Mouse (Mus musculus) lung, postnatal 0 days (tissue): ENCODE results near the gene Nanos2. TPM values are rescaled to one million over a fixed set of nuclear protein-coding genes. Genes with fewer than 3 reads are reported as not detected.

Experiments
- ATAC-seq: fragments of 200-750 bp; cut with Nextera tagmentation; 2 replicates; pipeline ENCODE4 v1.8.0; 2017; ENCODE audit warnings: moderate library complexity
- DNase-seq: peaks from one replicate; pipeline ENCODE4 v3.0.0-alpha.2; 2016; ENCODE audit warnings: low spot score
- H3K27ac ChIP-seq: fragments of 300-500 bp; sonication (generic); 2 replicates; pipeline ENCODE4 v1.5.1; 2014; ENCODE audit warnings: antibody characterized with exemption, mild to moderate bottlenecking, low read length, mixed read lengths
- H3K27me3 ChIP-seq: fragments of 300-500 bp; sonication (generic); replicated peaks from 2 replicates; pipeline ENCODE4 v1.6.1; 2014; ENCODE audit warnings: low read length, mixed read lengths; ENCODE audit not compliant: insufficient read depth
- H3K36me3 ChIP-seq: fragments of 300-500 bp; sonication (generic); 2 replicates; pipeline ENCODE4 v1.6.1; 2014; ENCODE audit warnings: low read length, mixed read lengths; ENCODE audit not compliant: insufficient read depth
- H3K4me1 ChIP-seq: fragments of 300-500 bp; sonication (generic); 2 replicates; pipeline ENCODE4 v1.6.1; 2014; ENCODE audit warnings: antibody characterized with exemption, low read depth, low read length, mixed read lengths; ENCODE audit not compliant: insufficient read depth
- H3K4me2 ChIP-seq: fragments of 300-500 bp; sonication (generic); replicated peaks from 2 replicates; pipeline ENCODE4 v1.6.1; 2014; ENCODE audit warnings: low read depth, mild to moderate bottlenecking, low read length, moderate library complexity, mixed read lengths
- H3K4me3 ChIP-seq: fragments of 300-500 bp; sonication (generic); 2 replicates; pipeline ENCODE4 v1.5.1; 2014; ENCODE audit warnings: low read depth, low read length
- H3K9ac ChIP-seq: fragments of 300-500 bp; sonication (generic); replicated peaks from 2 replicates; pipeline ENCODE4 v1.6.1; 2014; ENCODE audit warnings: low read depth, mild to moderate bottlenecking
- H3K9me3 ChIP-seq: fragments of 300-500 bp; sonication (generic); 2 replicates; pipeline ENCODE4 v1.6.1; 2016; ENCODE audit warnings: low read length, mixed read lengths
- CTCF ChIP-seq: IDR thresholded peaks from 2 replicates; pipeline ENCODE4 v1.5.1; 2016; ENCODE audit warnings: antibody characterized with exemption, mild to moderate bottlenecking
- EP300 ChIP-seq: IDR thresholded peaks from 2 replicates; pipeline ENCODE4 v1.6.1; 2016; ENCODE audit warnings: antibody characterized with exemption, mild to moderate bottlenecking, control low read depth
- WGBS: fragments of 180-500 bp; shearing (Covaris S2); extraction: QIAGEN DNeasy Blood & Tissue Kit; methylation state at CpG from one replicate; pipeline ENCODE4 v1.1.7; 2014; 5-methylcytosine and 5-hydroxymethylcytosine counted together
- polyA plus RNA-seq: library from polyadenylated mRNA; unstranded; fragments of >200 nt; fragmentation: Nextera tagmentation; extraction: Ambion mirVana; gene quantifications from 2 replicates; pipeline ENCODE4 v1.2.1, GENCODE M21; 2015

Nanos2 gene
- polyA plus RNA-seq, 1 experiment from 2014 or later = not detected

DNA sequence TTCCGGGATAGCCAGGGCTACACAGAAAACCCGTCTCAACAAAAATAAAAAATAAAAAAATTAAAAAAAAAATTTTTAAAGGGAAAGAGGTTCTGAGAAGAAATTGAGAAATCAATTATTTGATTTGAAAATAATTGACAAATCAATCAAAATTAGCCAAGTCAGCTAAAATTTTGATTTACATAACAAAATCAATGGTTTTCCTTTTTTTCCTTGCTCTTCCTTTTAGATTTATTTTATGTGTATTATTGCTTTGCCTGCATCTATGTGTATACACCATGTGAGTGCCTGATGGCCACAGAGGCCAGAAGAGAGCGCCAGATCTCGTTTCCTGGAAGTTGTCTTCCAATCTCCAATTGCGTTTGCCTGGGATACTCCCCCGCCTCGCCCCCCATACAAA is 30.7 kb downstream of the Nanos2 start:
- WGBS = 82% methylated on average over 7 of the region's 7 CpGs
- Histone ChIP-seq H3K36me3 (no peaks in the 10 kb centered on the region), H3K27ac (no peak overlapping the region), H3K9ac (no peak overlapping the region), H3K4me2 (no peak overlapping the region), H3K9me3 (no peaks in the 10 kb centered on the region), H3K27me3 (peaks cover 5% of the 10 kb centered on the region; the same call in 1 of the 2 replicates), H3K4me1 (no peaks in the 10 kb centered on the region), H3K4me3 (no peak overlapping the region)
- no peak for TF ChIP-seq EP300
- no peak for TF ChIP-seq CTCF
- DNase-seq = no peak
- ATAC-seq = no peak

- peak; percentile 42 for DNase-seq
- WGBS = 11% methylated on average over 8 of the region's 8 CpGs
- Histone ChIP-seq H3K9ac (no peak overlapping the region), H3K4me1 (no peaks in the 10 kb centered on the region; the same call in 1 of the 2 replicates), H3K4me3 (no peak overlapping the region), H3K4me2 (peak overlapping the region; percentile 8; the same call in 1 of the 2 replicates), H3K27me3 (peaks cover 15% of the 10 kb centered on the region), H3K36me3 (no peaks in the 10 kb centered on the region), H3K9me3 (no peaks in the 10 kb centered on the region), H3K27ac (no peak overlapping the region)
- no peak for ATAC-seq
- TF ChIP-seq EP300 = no peak
- no peak for TF ChIP-seq CTCF
Observed at GRCm38 (mm10) chr7:19021048-19021447, 33.8 kb downstream of the Nanos2 start.

DNA sequence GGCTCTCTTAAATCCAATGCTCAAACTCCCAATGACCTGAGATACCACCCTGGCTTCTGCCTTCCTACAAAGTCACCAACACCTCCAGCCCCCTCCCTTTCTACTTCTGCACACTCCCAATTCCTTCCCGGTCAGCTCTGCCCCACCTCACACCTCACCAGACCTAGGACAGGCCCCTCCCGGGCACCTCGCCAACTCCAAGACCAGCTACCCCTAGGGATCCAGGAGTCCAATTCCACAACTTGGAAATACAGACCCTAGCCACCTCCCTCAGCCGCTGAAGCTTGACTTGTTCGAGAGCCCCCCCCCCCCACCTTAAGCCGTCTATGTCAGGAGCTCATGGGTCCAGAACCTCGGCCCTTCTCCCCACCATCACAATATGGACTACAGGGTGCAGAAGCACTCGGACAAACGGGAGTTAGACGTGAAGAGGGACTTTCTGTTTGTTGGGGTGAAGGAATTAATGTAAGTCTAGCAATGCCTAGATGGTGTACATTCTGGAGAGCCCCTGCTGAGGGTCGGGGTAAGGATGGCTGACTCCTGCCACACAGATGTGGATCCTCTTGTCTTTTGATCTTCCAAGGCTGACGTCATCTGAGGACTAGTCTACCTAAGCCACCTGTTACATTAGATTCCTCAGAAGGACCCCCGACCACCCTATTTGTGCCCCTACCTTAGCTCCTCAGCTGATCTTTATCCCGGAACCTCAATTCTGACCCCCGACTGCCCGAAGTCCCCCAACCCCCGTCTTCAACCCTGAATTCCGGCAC is 35.2 kb downstream of the Nanos2 start:
- DNase-seq (no peak), ATAC-seq (no peak)
- Histone ChIP-seq H3K9ac (no peak overlapping the region), H3K4me2 (no peak overlapping the region), H3K4me1 (no peaks in the 10 kb centered on the region; the same call in 1 of the 2 replicates), H3K9me3 (no peaks in the 10 kb centered on the region), H3K27ac (no peak overlapping the region), H3K4me3 (no peak overlapping the region), H3K27me3 (peaks cover 15% of the 10 kb centered on the region), H3K36me3 (no peaks in the 10 kb centered on the region)
- no peak for TF ChIP-seq EP300
- TF ChIP-seq CTCF = no peak
- WGBS = 40% methylated on average over 18 of the region's 18 CpGs

- TF ChIP-seq CTCF (peak; percentile 51), EP300 (no peak)
- H3K4me1 ChIP-seq = no peaks in the 10 kb centered on the region; the same call in 1 of the 2 replicates
- H3K9ac ChIP-seq = peak within 1 kb of the TSS; percentile 62
- peak; percentile 61 for DNase-seq
- ATAC-seq = peak; percentile 46
- H3K36me3 ChIP-seq = no peaks in the 10 kb centered on the region
- H3K9me3 ChIP-seq = no peaks in the 10 kb centered on the region
- peak within 1 kb of the TSS; percentile 57; the same call in 1 of the 2 replicates for H3K27ac ChIP-seq
- peaks cover 15% of the 10 kb centered on the region for H3K27me3 ChIP-seq
- peak within 1 kb of the TSS; percentile 88 for H3K4me3 ChIP-seq
- WGBS = 3% methylated on average over 30 of the region's 30 CpGs
- peak within 1 kb of the TSS; percentile 85 for H3K4me2 ChIP-seq
Observed at GRCm38 (mm10) chr7:19023357-19023814, 36.2 kb downstream of the Nanos2 start, which contains the start of gene Foxa3. Gene Foxa3 (minus strand): TSS chr7:19023538.

DNA sequence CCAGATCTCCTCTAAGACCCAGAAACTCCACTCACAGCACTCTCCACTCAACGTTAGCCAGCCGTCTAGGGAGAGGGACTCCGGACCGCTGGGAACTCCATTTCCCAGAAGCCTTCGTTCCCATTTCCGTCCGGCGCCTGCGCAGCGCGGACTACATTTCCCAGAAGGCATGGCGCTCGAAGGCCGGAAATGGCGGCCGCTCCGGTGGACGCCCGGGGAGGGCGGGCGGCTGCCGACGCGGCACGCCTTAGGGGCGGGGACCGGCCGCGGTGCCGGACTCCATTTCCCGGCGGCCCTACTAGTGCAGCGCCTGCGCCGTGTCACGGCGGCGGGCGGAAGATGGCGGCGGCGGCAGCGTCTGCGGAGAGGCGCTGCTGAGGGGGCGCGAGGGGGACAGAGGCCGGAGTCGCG is 36.9 kb downstream of the Nanos2 start, which contains the start of gene Sympk:
Sympk (plus strand) TSS at position 282 of the 411 bp plus-strand sequence.
- no peak for TF ChIP-seq EP300
- TF ChIP-seq CTCF = no peak

DNA sequence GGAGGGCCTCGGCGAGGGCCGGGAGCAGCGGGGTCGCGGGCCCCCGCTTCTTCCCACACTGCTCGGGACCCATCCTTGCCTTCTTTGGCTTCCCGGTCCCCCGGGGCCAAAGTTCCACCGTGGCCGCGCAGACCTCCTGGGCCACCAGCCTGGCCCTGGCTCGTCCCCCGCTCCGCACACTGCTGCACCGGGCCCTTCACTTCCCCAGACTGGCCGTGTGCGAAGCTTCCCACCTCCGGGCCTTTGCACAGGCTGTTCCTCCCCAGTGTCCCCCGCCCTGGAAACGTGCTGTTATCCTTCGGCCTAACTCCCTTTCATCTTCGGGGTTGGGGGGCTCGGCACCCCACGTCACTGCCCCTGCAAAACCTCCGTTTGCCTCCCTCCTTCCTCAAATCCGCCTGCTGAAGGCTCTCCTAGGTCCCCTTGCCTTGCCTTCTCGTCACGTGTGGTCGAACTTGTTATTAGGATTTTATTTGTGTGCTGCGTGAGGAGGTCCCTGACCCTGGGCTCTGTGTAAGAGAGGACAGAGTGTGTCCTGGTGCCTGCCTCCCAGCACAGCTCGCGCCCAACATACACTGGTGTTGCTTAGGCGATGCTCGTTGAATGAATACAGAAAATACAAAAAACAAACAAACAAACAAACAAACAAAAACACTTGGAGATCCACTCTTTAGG is 37.5 kb downstream of the Nanos2 start:
- peak; percentile 14 for ATAC-seq
- Histone ChIP-seq H3K36me3 (peaks cover 9% of the 10 kb centered on the region; the same call in 1 of the 2 replicates), H3K27ac (peak overlapping the region; percentile 57; the same call in 1 of the 2 replicates), H3K4me3 (peak overlapping the region; percentile 88), H3K9me3 (no peaks in the 10 kb centered on the region), H3K27me3 (peaks cover 15% of the 10 kb centered on the region), H3K9ac (peak overlapping the region; percentile 62), H3K4me2 (peak overlapping the region; percentile 85), H3K4me1 (no peaks in the 10 kb centered on the region; the same call in 1 of the 2 replicates)
- peak; percentile 42 for DNase-seq
- WGBS = 1% methylated on average over 28 of the region's 36 CpGs
- no peak for TF ChIP-seq EP300
- no peak for TF ChIP-seq CTCF

More for the DNA sequence above, 36.9 kb downstream of the Nanos2 start, which contains the start of gene Sympk:
- WGBS = 0% methylated on average over 43 of the region's 50 CpGs
- Histone ChIP-seq H3K27ac (peak within 1 kb of the TSS; percentile 57; the same call in 1 of the 2 replicates), H3K36me3 (0 out of 2 replicates have a peak, but pooled peaks cover 5% of the 10 kb centered on the region), H3K9ac (peak within 1 kb of the TSS; percentile 62), H3K9me3 (no peaks in the 10 kb centered on the region), H3K4me3 (peak within 1 kb of the TSS; percentile 88), H3K4me1 (no peaks in the 10 kb centered on the region; the same call in 1 of the 2 replicates), H3K27me3 (peaks cover 15% of the 10 kb centered on the region), H3K4me2 (peak within 1 kb of the TSS; percentile 85)
- peak; percentile 97 for ATAC-seq
- peak; percentile 98 for DNase-seq
